Mouse (Mus musculus): ENCODE results near the gene Klhl20.

DNA sequence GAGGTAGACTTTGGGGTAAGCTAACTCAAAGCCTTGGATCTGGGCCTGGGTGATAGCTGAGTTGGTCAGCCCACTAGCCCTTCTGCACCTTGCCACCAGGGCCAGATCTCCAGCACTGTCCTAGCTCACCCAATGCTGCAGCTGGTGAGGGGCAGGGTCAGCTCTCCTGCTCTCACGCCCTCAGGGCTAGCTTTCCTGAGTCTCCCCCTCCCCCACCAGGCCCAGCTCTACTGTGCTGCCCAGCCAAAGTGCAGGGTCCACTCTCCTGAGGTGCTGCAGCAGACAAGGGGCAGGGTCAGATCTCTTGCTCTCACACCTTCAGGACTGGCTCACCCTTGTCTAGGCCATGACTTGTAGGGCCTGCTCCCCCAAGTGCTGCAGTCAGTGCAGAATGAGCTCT is 4.8 kb downstream of the Klhl20 start:
- TF ChIP-seq CTCF (IDR thresholded peaks at IDR 0.05; ENCODE audit: low read depth) (no peak), EP300 (IDR thresholded peaks at IDR 0.05; ENCODE audit: low read depth) (no peak)

Data from heart, postnatal 0 days (tissue).